Mouse (Mus musculus): ENCODE measurements around the gene Gm8332. TPM values are rescaled to one million over a fixed set of nuclear protein-coding genes. Genes with fewer than 3 reads are reported as not detected.
"Not testable (repeated sequence)": the region's sequence is repeated elsewhere in the genome, so short reads cannot be mapped to it uniquely, and the experiment has no call there.

Gene Gm8332
- polyA plus RNA-seq, 1 experiment from 2014 or later, result not detected

DNA sequence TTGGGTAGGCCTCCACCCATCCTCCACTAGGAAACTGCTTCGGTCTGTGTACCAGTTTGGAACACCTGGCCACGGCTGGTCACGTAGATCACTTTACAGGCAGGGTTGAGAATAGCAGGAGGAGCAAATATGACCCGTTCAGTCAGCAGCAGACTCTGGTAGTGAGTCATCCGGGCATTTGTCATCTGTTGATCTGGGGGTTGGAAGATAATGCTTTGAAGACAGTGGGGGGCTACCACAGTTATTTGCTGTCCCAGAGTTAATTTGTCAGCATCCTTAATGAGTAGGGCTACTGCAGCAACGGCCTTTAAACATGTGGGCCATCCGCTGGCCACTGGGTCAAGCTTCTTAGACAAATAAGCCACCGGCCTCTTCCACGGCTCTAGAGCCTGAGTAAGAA lies 38.4 kb downstream of the Gm8332 start:
- not testable (repeated sequence) for H3K4me1 ChIP-seq (replicated peaks); H3K9me3 ChIP-seq (replicated peaks)
- WGBS (ENCODE audit: insufficient replicate concordance), result 68% methylated on average over 9 of the region's 9 CpGs

DNA sequence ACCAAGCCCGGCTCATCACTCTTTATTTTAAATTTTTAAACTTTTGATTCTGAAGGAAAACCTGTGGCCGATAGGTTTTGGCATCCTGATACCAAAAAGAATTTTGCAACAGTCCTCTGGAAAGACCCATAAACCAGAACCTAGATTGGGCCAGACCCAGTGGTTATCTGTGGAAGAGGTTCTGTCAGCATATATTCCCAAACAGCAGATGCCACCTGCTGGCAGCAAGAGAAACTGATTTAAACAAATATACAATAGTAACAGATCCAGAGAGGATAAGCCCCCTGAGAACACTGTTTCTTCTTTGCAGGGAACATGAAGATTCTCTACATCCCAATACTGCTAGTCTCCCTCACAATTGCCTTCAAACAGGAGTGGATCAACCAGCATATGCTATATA lies 47.0 kb downstream of the Gm8332 start:
- no peak overlapping the region for H3K4me2 ChIP-seq
- H3K4me1 ChIP-seq (replicated peaks), result no peaks in the 10 kb centered on the region
- H3K9me3 ChIP-seq (replicated peaks), result no peaks in the 10 kb centered on the region
- no peaks in the 10 kb centered on the region for H3K36me3 ChIP-seq
- WGBS (ENCODE audit: insufficient replicate concordance), result 77% methylated on average over 2 of the region's 2 CpGs
- DNase-seq, result no peak
- no peak overlapping the region for H3K4me3 ChIP-seq (replicated peaks)
- ATAC-seq (ENCODE audit: low read depth), result no peak
- no peak overlapping the region for H3K9ac ChIP-seq
- no peaks in the 10 kb centered on the region for H3K27me3 ChIP-seq
- no peak overlapping the region for H3K27ac ChIP-seq

More for the DNA sequence above, 38.4 kb downstream of the Gm8332 start:
- H3K27me3 ChIP-seq; DNase-seq; H3K9ac ChIP-seq; H3K4me2 ChIP-seq; H3K36me3 ChIP-seq; H3K4me3 ChIP-seq (replicated peaks); H3K27ac ChIP-seq; ATAC-seq (ENCODE audit: low read depth): not testable (repeated sequence)

Other genes with a start within 250 kb of the Gm8332 start
- gene Gm2075, start 238.3 kb downstream of the Gm8332 start, polyA plus RNA-seq (2015; fragmentation: Nextera tagmentation; extraction: Ambion mirVana), result not detected in 2 replicates
- not detected in 2 replicates for gene Gm6803, start 231.3 kb downstream of the Gm8332 start, polyA plus RNA-seq (2015; fragmentation: Nextera tagmentation; extraction: Ambion mirVana)
- not detected in 2 replicates for gene Gm2056, start 223.1 kb downstream of the Gm8332 start, polyA plus RNA-seq (2015; fragmentation: Nextera tagmentation; extraction: Ambion mirVana)
- gene Gm16368, start 166.4 kb downstream of the Gm8332 start, polyA plus RNA-seq (2015; fragmentation: Nextera tagmentation; extraction: Ambion mirVana), result not detected in 2 replicates
- gene Gm10436, start 68.0 kb downstream of the Gm8332 start, polyA plus RNA-seq (2015; fragmentation: Nextera tagmentation; extraction: Ambion mirVana), result not detected in 2 replicates
- gene Gm5662, start 24.4 kb upstream of the Gm8332 start, polyA plus RNA-seq (2015; fragmentation: Nextera tagmentation; extraction: Ambion mirVana), result not detected in 2 replicates
- not detected in 2 replicates for gene Gm5039, start 73.9 kb upstream of the Gm8332 start, polyA plus RNA-seq (2015; fragmentation: Nextera tagmentation; extraction: Ambion mirVana)
- 9.5 and 10.1 TPM in 2 replicates for gene Adck1, start 110.5 kb upstream of the Gm8332 start, polyA plus RNA-seq (2015; fragmentation: Nextera tagmentation; extraction: Ambion mirVana)

Data from liver, embryonic 13.5 days (tissue).